Comparison of ENCODE assay signal across 17 mouse cellular contexts in the genomic region with DNA sequence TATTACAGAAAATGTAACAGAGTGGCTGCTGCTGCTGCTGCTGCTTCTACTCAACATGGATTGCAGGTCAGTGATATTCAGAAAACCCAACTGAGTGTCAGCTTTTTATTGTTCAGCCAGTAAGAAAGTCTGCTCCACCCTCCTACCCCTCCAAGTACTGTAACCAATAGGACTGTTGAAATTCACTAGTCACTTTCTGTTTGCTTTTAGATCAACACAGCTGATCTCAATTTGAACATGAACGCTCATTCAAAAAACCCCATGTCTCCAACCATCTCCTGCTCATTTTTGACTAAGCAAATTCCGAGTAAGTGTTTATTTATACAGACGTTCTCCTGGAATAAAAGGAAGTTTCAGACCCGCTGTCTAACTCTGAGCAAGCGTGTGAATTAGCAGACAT. TPM values are rescaled to one million over a fixed set of nuclear protein-coding genes. Genes with fewer than 3 reads are reported as not detected.
DNase-seq lines count a peak whose midpoint lies in the region; ATAC-seq and TF ChIP-seq lines count a peak whose summit lies in the region.
"Had no signal": no experiment of that assay in that cellular context is flagged by ENCODE, and none has a peak within 500 bp of the region (broad histone marks: within the 10 kb centered on the region; RNA-seq: fewer than 3 reads in every experiment).

No protein-coding gene starts in this region.

- WGBS in heart, embryonic 13.5 days: 48% methylated on average over 5 of the region's 5 CpGs
- WGBS in heart, embryonic 11.5 days (ENCODE audit: insufficient replicate concordance): 41% methylated on average over 5 of the region's 5 CpGs
- WGBS in midbrain, embryonic 11.5 days: 57% methylated on average over 5 of the region's 5 CpGs
- WGBS in midbrain, postnatal 0 days: 49% methylated on average over 5 of the region's 5 CpGs
- WGBS in embryonic facial prominence, embryonic 15.5 days: 16% methylated on average over 5 of the region's 5 CpGs
- WGBS in stomach, embryonic 15.5 days: 12% methylated on average over 5 of the region's 5 CpGs

- no peak for TF ChIP-seq CTCF in midbrain, postnatal 0 days (IDR thresholded peaks at IDR 0.05)

- H3K4me3 ChIP-seq in heart, embryonic 13.5 days: no peak overlapping the region
- H3K4me3 ChIP-seq in heart, embryonic 11.5 days (ENCODE audit: low read depth, low read length): no peak overlapping the region
- H3K4me3 ChIP-seq in midbrain, embryonic 11.5 days (ENCODE audit: low read depth, low read length): no peak overlapping the region
- no peak overlapping the region for H3K4me3 ChIP-seq in midbrain, postnatal 0 days (ENCODE audit: low read depth, low read length)
- no peak overlapping the region for H3K4me3 ChIP-seq in embryonic facial prominence, embryonic 15.5 days (replicated peaks)
- no peak overlapping the region for H3K4me3 ChIP-seq in stomach, embryonic 15.5 days (replicated peaks)
- H3K4me3 ChIP-seq: forebrain, embryonic 10.5 days; heart, adult 2 months; hindbrain, embryonic 15.5 days; limb, embryonic 13.5 days had no signal

- H3K9me3 ChIP-seq in heart, embryonic 13.5 days: no peaks in the 10 kb centered on the region
- H3K9me3 ChIP-seq in heart, embryonic 11.5 days (replicated peaks; ENCODE audit: control insufficient read depth, low read length): no peaks in the 10 kb centered on the region
- no peaks in the 10 kb centered on the region for H3K9me3 ChIP-seq in midbrain, embryonic 11.5 days (ENCODE audit: control insufficient read depth, low read length)
- no peaks in the 10 kb centered on the region for H3K9me3 ChIP-seq in midbrain, postnatal 0 days (ENCODE audit: low read length)
- H3K9me3 ChIP-seq in embryonic facial prominence, embryonic 15.5 days (replicated peaks): no peaks in the 10 kb centered on the region
- H3K9me3 ChIP-seq in stomach, embryonic 15.5 days: no peaks in the 10 kb centered on the region
- H3K9me3 ChIP-seq: forebrain, embryonic 10.5 days; hindbrain, embryonic 15.5 days; limb, embryonic 13.5 days; megakaryocyte, embryonic 14.5 days had no signal

- DNase-seq in midbrain, embryonic 11.5 days (ENCODE audit: low spot score, missing footprints): peak; percentile 78
- no peak for DNase-seq in midbrain, postnatal 0 days (ENCODE audit: low spot score)
- no peak for DNase-seq in adrenal gland, postnatal 36 days
- DNase-seq in frontal cortex, postnatal 10 days (ENCODE audit: low spot score in 2 of 2): no peak
- DNase-seq: cerebellum, postnatal 25 days; gastrocnemius, postnatal 14 days; heart, adult 2 months; kidney, adult 9 months; lung, embryonic 14.5 days had no signal

- H3K27ac ChIP-seq in heart, embryonic 13.5 days (replicated peaks): no peak overlapping the region
- no peak overlapping the region for H3K27ac ChIP-seq in heart, embryonic 11.5 days (ENCODE audit: low read depth, low read length)
- H3K27ac ChIP-seq in midbrain, embryonic 11.5 days (ENCODE audit: low read depth, low read length): no peak overlapping the region
- no peak overlapping the region for H3K27ac ChIP-seq in midbrain, postnatal 0 days (ENCODE audit: low read depth, low read length)
- H3K27ac ChIP-seq in embryonic facial prominence, embryonic 15.5 days (replicated peaks): no peak overlapping the region
- no peak overlapping the region for H3K27ac ChIP-seq in stomach, embryonic 15.5 days
- H3K27ac ChIP-seq: limb, embryonic 13.5 days had no signal

- H3K4me2 ChIP-seq in heart, embryonic 13.5 days: no peak overlapping the region
- H3K4me2 ChIP-seq in heart, embryonic 11.5 days: no peak overlapping the region
- H3K4me2 ChIP-seq in midbrain, embryonic 11.5 days: no peak overlapping the region
- no peak overlapping the region for H3K4me2 ChIP-seq in midbrain, postnatal 0 days (ENCODE audit: low read depth, low read length, poor library complexity, severe bottlenecking)
- peak overlapping the region; percentile 4; the same call in 1 of the 2 replicates for H3K4me2 ChIP-seq in embryonic facial prominence, embryonic 15.5 days (replicated peaks)
- peak overlapping the region; percentile 16; the same call in 1 of the 2 replicates for H3K4me2 ChIP-seq in stomach, embryonic 15.5 days
- H3K4me2 ChIP-seq: hindbrain, embryonic 15.5 days; limb, embryonic 13.5 days; lung, embryonic 14.5 days had no signal

- no peaks in the 10 kb centered on the region for H3K36me3 ChIP-seq in heart, embryonic 13.5 days
- H3K36me3 ChIP-seq in heart, embryonic 11.5 days (ENCODE audit: control insufficient read depth, insufficient read depth, low read length): no peaks in the 10 kb centered on the region
- H3K36me3 ChIP-seq in midbrain, embryonic 11.5 days (ENCODE audit: control insufficient read depth, insufficient read depth, low read length): no peaks in the 10 kb centered on the region
- no peaks in the 10 kb centered on the region for H3K36me3 ChIP-seq in midbrain, postnatal 0 days (ENCODE audit: insufficient read depth, low read length)
- no peaks in the 10 kb centered on the region for H3K36me3 ChIP-seq in embryonic facial prominence, embryonic 15.5 days
- no peaks in the 10 kb centered on the region for H3K36me3 ChIP-seq in stomach, embryonic 15.5 days
- H3K36me3 ChIP-seq: forebrain, embryonic 10.5 days; hindbrain, embryonic 15.5 days; limb, embryonic 13.5 days had no signal

- ATAC-seq in heart, embryonic 13.5 days (ENCODE audit: extremely low read depth, insufficient number of reproducible peaks, low FRiP score, low TSS enrichment): no peak
- no peak for ATAC-seq in heart, embryonic 11.5 days (replicated peaks; ENCODE audit: insufficient number of reproducible peaks, low FRiP score, low TSS enrichment)
- no peak for ATAC-seq in midbrain, embryonic 11.5 days (ENCODE audit: low FRiP score)
- ATAC-seq in midbrain, postnatal 0 days (ENCODE audit: low FRiP score): no peak
- ATAC-seq in embryonic facial prominence, embryonic 15.5 days (ENCODE audit: insufficient number of reproducible peaks, low FRiP score, low TSS enrichment, low read depth): 0 out of 2 replicates have a peak, but pooled peaks have one; percentile 3
- no peak for ATAC-seq in stomach, embryonic 15.5 days (ENCODE audit: insufficient read depth, low FRiP score, low read depth)

- H3K4me1 ChIP-seq in heart, embryonic 13.5 days: peaks cover 46% of the 10 kb centered on the region
- peaks cover 27% of the 10 kb centered on the region for H3K4me1 ChIP-seq in heart, embryonic 11.5 days (ENCODE audit: control insufficient read depth, insufficient read depth, low read length)
- H3K4me1 ChIP-seq in midbrain, embryonic 11.5 days (ENCODE audit: control insufficient read depth, insufficient read depth, low read length): peaks cover 25% of the 10 kb centered on the region
- peaks cover 6% of the 10 kb centered on the region for H3K4me1 ChIP-seq in midbrain, postnatal 0 days (ENCODE audit: insufficient read depth, low read length)
- peaks cover 17% of the 10 kb centered on the region for H3K4me1 ChIP-seq in embryonic facial prominence, embryonic 15.5 days
- 0 out of 2 replicates have a peak, but pooled peaks cover 11% of the 10 kb centered on the region for H3K4me1 ChIP-seq in stomach, embryonic 15.5 days

- H3K27me3 ChIP-seq in heart, embryonic 13.5 days (replicated peaks): no peaks in the 10 kb centered on the region
- H3K27me3 ChIP-seq in heart, embryonic 11.5 days (ENCODE audit: control insufficient read depth, insufficient read depth, low read length): no peaks in the 10 kb centered on the region
- H3K27me3 ChIP-seq in midbrain, embryonic 11.5 days (ENCODE audit: control insufficient read depth, insufficient read depth, low read length): no peaks in the 10 kb centered on the region; the same call in 1 of the 2 replicates
- H3K27me3 ChIP-seq in midbrain, postnatal 0 days (ENCODE audit: insufficient read depth, low read length): no peaks in the 10 kb centered on the region
- H3K27me3 ChIP-seq in embryonic facial prominence, embryonic 15.5 days: no peaks in the 10 kb centered on the region
- no peaks in the 10 kb centered on the region for H3K27me3 ChIP-seq in stomach, embryonic 15.5 days (replicated peaks)
- H3K27me3 ChIP-seq: hindbrain, embryonic 15.5 days; limb, embryonic 13.5 days had no signal

- H3K9ac ChIP-seq in heart, embryonic 13.5 days: peak overlapping the region; percentile 29; the same call in 1 of the 2 replicates
- no peak overlapping the region for H3K9ac ChIP-seq in heart, embryonic 11.5 days (ENCODE audit: low read depth, low read length)
- no peak overlapping the region for H3K9ac ChIP-seq in midbrain, embryonic 11.5 days (ENCODE audit: low read length)
- H3K9ac ChIP-seq in midbrain, postnatal 0 days (replicated peaks; ENCODE audit: low read length, poor library complexity, severe bottlenecking): no peak overlapping the region
- H3K9ac ChIP-seq in embryonic facial prominence, embryonic 15.5 days: no peak overlapping the region
- no peak overlapping the region for H3K9ac ChIP-seq in stomach, embryonic 15.5 days
- H3K9ac ChIP-seq: hindbrain, embryonic 15.5 days; limb, embryonic 13.5 days; lung, embryonic 14.5 days had no signal

RNA-seq across cellular contexts. Expression of a gene that starts 8.4 kb away (rescaled TPM):
- 3.6 and 3.8 TPM in 2 replicates for polyA plus RNA-seq in heart, embryonic 13.5 days (2015; fragmentation: Nextera tagmentation; extraction: Ambion mirVana)
- 7.3 and 7.7 TPM in 2 replicates for polyA plus RNA-seq in heart, embryonic 11.5 days (2014; fragmentation: Nextera tagmentation; extraction: Ambion mirVana)
- 12.4 and 13.5 TPM in 2 replicates for polyA plus RNA-seq in midbrain, embryonic 11.5 days (2014; fragmentation: Nextera tagmentation; extraction: Ambion mirVana)
- total RNA-seq in midbrain, postnatal 0 days (2014; rRNA removed): 30.1 and 44.2 TPM in 2 replicates
- polyA plus RNA-seq in midbrain, postnatal 0 days (2015; fragmentation: Nextera tagmentation; extraction: Ambion mirVana): 3.9 and 4.0 TPM in 2 replicates
- polyA plus RNA-seq in embryonic facial prominence, embryonic 15.5 days (2015; fragmentation: Nextera tagmentation; extraction: Ambion mirVana): 10.4 and 10.8 TPM in 2 replicates
- polyA plus RNA-seq in stomach, embryonic 15.5 days (2015; fragmentation: Nextera tagmentation; extraction: Ambion mirVana): 5.8 TPM in 2 replicates
- total RNA-seq in adrenal gland, postnatal 36 days (2021): 10 to 100 TPM in 1 of 2 experiments, 1 to 10 TPM in 1; 6.1 to 10.4 TPM

RNA-seq across cellular contexts. Expression of a gene that starts 38.8 kb away (rescaled TPM):
- 4.3 and 5.2 TPM in 2 replicates for polyA plus RNA-seq in heart, embryonic 13.5 days (2015; fragmentation: Nextera tagmentation; extraction: Ambion mirVana)
- 2.3 and 3.8 TPM in 2 replicates for polyA plus RNA-seq in heart, embryonic 11.5 days (2014; fragmentation: Nextera tagmentation; extraction: Ambion mirVana)
- 0.41 and 0.49 TPM in 2 replicates for polyA plus RNA-seq in midbrain, embryonic 11.5 days (2014; fragmentation: Nextera tagmentation; extraction: Ambion mirVana)
- total RNA-seq in midbrain, postnatal 0 days (2014; rRNA removed): 2.9 and 5.1 TPM in 2 replicates
- 1.8 and 2.6 TPM in 2 replicates for polyA plus RNA-seq in midbrain, postnatal 0 days (2015; fragmentation: Nextera tagmentation; extraction: Ambion mirVana)
- 9.5 and 11.3 TPM in 2 replicates for polyA plus RNA-seq in embryonic facial prominence, embryonic 15.5 days (2015; fragmentation: Nextera tagmentation; extraction: Ambion mirVana)
- polyA plus RNA-seq in stomach, embryonic 15.5 days (2015; fragmentation: Nextera tagmentation; extraction: Ambion mirVana): 6.4 and 7.8 TPM in 2 replicates
- total RNA-seq in adrenal gland, postnatal 36 days (2021): 10 to 100 TPM; 20.2 to 27.0 TPM

RNA-seq across cellular contexts. Expression of a gene that starts 50.7 kb away (rescaled TPM):
- polyA plus RNA-seq in heart, embryonic 13.5 days (2015; fragmentation: Nextera tagmentation; extraction: Ambion mirVana): 48.7 and 49.9 TPM in 2 replicates
- 62.1 and 62.8 TPM in 2 replicates for polyA plus RNA-seq in heart, embryonic 11.5 days (2014; fragmentation: Nextera tagmentation; extraction: Ambion mirVana)
- polyA plus RNA-seq in midbrain, embryonic 11.5 days (2014; fragmentation: Nextera tagmentation; extraction: Ambion mirVana): 97.1 and 100 TPM in 2 replicates
- 86.8 and 114 TPM in 2 replicates for total RNA-seq in midbrain, postnatal 0 days (2014; rRNA removed)
- 75.3 and 81.8 TPM in 2 replicates for polyA plus RNA-seq in midbrain, postnatal 0 days (2015; fragmentation: Nextera tagmentation; extraction: Ambion mirVana)
- polyA plus RNA-seq in embryonic facial prominence, embryonic 15.5 days (2015; fragmentation: Nextera tagmentation; extraction: Ambion mirVana): 76.0 and 86.5 TPM in 2 replicates
- 58.9 and 63.8 TPM in 2 replicates for polyA plus RNA-seq in stomach, embryonic 15.5 days (2015; fragmentation: Nextera tagmentation; extraction: Ambion mirVana)
- total RNA-seq in adrenal gland, postnatal 36 days (2021): 10 to 100 TPM; 53.6 to 57.3 TPM

Comparison
In these comparisons a context has a peak if more than half of its experiments do, and no peak if none do; other contexts are left out.
1. H3K4me2 ChIP-seq: peak in embryonic facial prominence, embryonic 15.5 days (single experiment) and stomach, embryonic 15.5 days (single experiment); none in heart, embryonic 13.5 days (single experiment), heart, embryonic 11.5 days (single experiment), midbrain, embryonic 11.5 days (single experiment) and midbrain, postnatal 0 days (single experiment).